ENCODE assay signal across 12 mouse cellular contexts in the genomic region with DNA sequence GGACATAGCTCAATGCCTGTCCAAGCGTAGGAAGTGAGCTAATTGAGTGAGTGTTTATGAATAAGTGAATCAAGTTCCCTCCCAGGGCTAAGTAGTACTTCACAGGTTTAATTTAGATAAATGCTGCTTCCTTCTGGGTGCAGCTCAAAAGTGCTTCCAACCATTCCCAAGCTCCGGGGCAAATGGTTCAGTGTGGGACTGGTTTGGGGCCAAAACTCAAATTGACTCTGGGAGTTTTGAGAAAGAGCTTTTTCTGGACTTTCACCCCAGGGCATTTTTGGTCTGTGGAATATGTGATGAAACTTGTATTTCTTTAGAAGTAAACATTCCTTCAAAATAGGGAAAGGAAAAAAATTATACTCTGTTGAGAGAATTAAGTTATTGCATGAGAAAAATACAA.
"Had no signal": no experiment of that assay in that cellular context is flagged by ENCODE, and none has a peak within 500 bp of the region (broad histone marks: within the 10 kb centered on the region; RNA-seq: fewer than 3 reads in every experiment).

No protein-coding gene starts in this region.

- DNase-seq: kidney, postnatal 25 days; lung, embryonic 14.5 days; right cerebral cortex, adult 18-20 months; right cerebral cortex, postnatal 25 days; thymus, postnatal 36 days had no signal

- H3K4me3 ChIP-seq: kidney, embryonic 15.5 days; left cerebral cortex, adult 2 months; limb, embryonic 10.5 days; liver, embryonic 15.5 days; midbrain, embryonic 12.5 days had no signal

- H3K4me2 ChIP-seq: kidney, embryonic 15.5 days; liver, embryonic 15.5 days; lung, embryonic 14.5 days; midbrain, embryonic 12.5 days had no signal

- H3K27me3 ChIP-seq: kidney, embryonic 15.5 days; liver, embryonic 15.5 days; midbrain, embryonic 12.5 days had no signal

- H3K9ac ChIP-seq: kidney, embryonic 15.5 days; liver, embryonic 15.5 days; lung, embryonic 14.5 days; midbrain, embryonic 12.5 days had no signal

- H3K9me3 ChIP-seq: kidney, embryonic 15.5 days; limb, embryonic 10.5 days; liver, embryonic 15.5 days; midbrain, embryonic 12.5 days had no signal

- H3K4me1 ChIP-seq: kidney, embryonic 15.5 days; limb, embryonic 10.5 days; liver, embryonic 15.5 days; midbrain, embryonic 12.5 days had no signal

- ATAC-seq: intestine, postnatal 0 days; midbrain, embryonic 16.5 days had no signal

- H3K27ac ChIP-seq: kidney, embryonic 15.5 days; left cerebral cortex, adult 2 months; limb, embryonic 10.5 days; liver, embryonic 15.5 days; midbrain, embryonic 12.5 days had no signal

- H3K36me3 ChIP-seq: kidney, embryonic 15.5 days; limb, embryonic 10.5 days; liver, embryonic 15.5 days; midbrain, embryonic 12.5 days had no signal
